8 mouse cellular contexts compared by ENCODE assay signal in genomic region chr3:152478599-152479435, GRCm38 (mm10).
DNase-seq lines count a peak whose midpoint lies in the region; ATAC-seq lines count a peak whose summit lies in the region.

No protein-coding gene starts in this region.

- peak overlapping the region; percentile 25 for H3K4me3 ChIP-seq in hindbrain, embryonic 15.5 days
- H3K4me3 ChIP-seq in liver, embryonic 12.5 days, result peak overlapping the region; percentile 63

- no peak overlapping the region for H3K9ac ChIP-seq in hindbrain, embryonic 15.5 days
- peak overlapping the region; percentile 76 for H3K9ac ChIP-seq in liver, embryonic 12.5 days

- peak; percentile 80 for DNase-seq in CD4-positive, CD25-positive, alpha-beta regulatory T cell, adult 2 months (ENCODE audit: low read depth, low spot score)
- DNase-seq in naive thymus-derived CD4-positive, alpha-beta T cell, adult 2 months (ENCODE audit: low read depth), result peak; percentile 78
- no peak for DNase-seq in right cerebral cortex, adult 2 months (ENCODE audit: low spot score in 2 of 2)
- DNase-seq in layer of hippocampus, adult 8-10 months (ENCODE audit: low spot score in 2 of 2), result no peak

- peaks cover 20% of the 10 kb centered on the region for H3K4me1 ChIP-seq in hindbrain, embryonic 15.5 days (replicated peaks)
- peaks cover 27% of the 10 kb centered on the region for H3K4me1 ChIP-seq in liver, embryonic 12.5 days

- no peak overlapping the region for H3K27ac ChIP-seq in hindbrain, embryonic 15.5 days (replicated peaks)
- H3K27ac ChIP-seq in liver, embryonic 12.5 days, result peak overlapping the region; percentile 76

- no peaks in the 10 kb centered on the region for H3K9me3 ChIP-seq in hindbrain, embryonic 15.5 days
- no peaks in the 10 kb centered on the region for H3K9me3 ChIP-seq in liver, embryonic 12.5 days (replicated peaks)

- WGBS in hindbrain, embryonic 15.5 days, result 4% methylated on average over 13 of the region's 16 CpGs
- WGBS in liver, embryonic 12.5 days (ENCODE audit: insufficient replicate concordance), result 6% methylated on average over 15 of the region's 16 CpGs

- H3K4me2 ChIP-seq in hindbrain, embryonic 15.5 days, result peak overlapping the region; percentile 50
- peak overlapping the region; percentile 93 for H3K4me2 ChIP-seq in liver, embryonic 12.5 days

- no peaks in the 10 kb centered on the region; the same call in 1 of the 2 replicates for H3K27me3 ChIP-seq in hindbrain, embryonic 15.5 days
- no peaks in the 10 kb centered on the region; the same call in 1 of the 2 replicates for H3K27me3 ChIP-seq in liver, embryonic 12.5 days (replicated peaks)

- ATAC-seq in activated CD4-positive, CD25-positive, alpha-beta regulatory T cell, adult 4 months, result peak; percentile 50
- ATAC-seq in erythroid progenitor cell, adult 5-6 weeks (replicated peaks; ENCODE audit: low FRiP score, poor library complexity, severe bottlenecking), result peak; percentile 65
- ATAC-seq in hindbrain, embryonic 15.5 days (ENCODE audit: low FRiP score, low read depth), result peak; percentile 52; the same call in 1 of the 2 replicates
- peak; percentile 81 for ATAC-seq in liver, embryonic 12.5 days

- H3K36me3 ChIP-seq in hindbrain, embryonic 15.5 days, result no peaks in the 10 kb centered on the region
- no peaks in the 10 kb centered on the region for H3K36me3 ChIP-seq in liver, embryonic 12.5 days

Comparison
In these comparisons a context has a peak if more than half of its experiments do, and no peak if none do; other contexts are left out.
1. DNase-seq: peak in CD4-positive, CD25-positive, alpha-beta regulatory T cell, adult 2 months (single experiment) and naive thymus-derived CD4-positive, alpha-beta T cell, adult 2 months (single experiment); none in right cerebral cortex, adult 2 months (0 of 2) and layer of hippocampus, adult 8-10 months (0 of 2).
2. Peak in every context shown above with its lines, with median percentiles within 50 percentile points of each other: ATAC-seq.